Comparison of ENCODE assay signal across 8 mouse cellular contexts in the genomic region with DNA sequence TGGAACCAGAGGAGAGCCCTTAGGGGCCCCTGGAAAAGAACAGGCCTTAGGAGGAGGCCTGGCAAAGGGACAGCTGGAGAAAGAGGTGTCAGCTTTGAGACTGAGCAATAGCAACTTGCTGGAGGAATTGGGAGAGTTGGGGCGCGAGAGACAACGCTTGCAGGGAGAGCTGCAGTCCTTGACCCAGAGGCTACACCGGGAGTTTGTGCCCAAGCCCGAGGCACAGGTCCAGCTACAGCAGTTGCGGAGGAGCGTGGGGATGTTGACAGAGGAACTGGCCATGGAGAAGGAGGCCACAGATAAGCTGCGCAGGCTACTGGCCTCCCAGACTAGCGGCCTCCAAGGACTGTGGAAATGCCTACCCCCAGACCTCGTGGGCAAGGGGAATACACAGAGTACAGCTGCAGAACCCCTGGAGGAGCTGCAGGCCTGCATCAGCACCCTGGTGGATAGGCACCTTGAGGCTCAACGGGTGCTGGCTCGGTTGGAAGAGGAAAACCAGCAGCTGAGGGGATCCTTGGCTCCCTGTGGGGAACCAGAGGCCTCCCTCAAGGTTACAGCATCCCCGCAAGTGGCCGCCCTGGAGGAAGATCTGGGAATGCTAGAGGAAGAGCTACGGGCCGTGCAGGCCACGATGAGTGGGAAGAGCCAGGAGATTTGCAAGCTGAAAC. TPM values are rescaled to one million over a fixed set of nuclear protein-coding genes. Genes with fewer than 3 reads are reported as not detected.
DNase-seq lines count a peak whose midpoint lies in the region; ATAC-seq lines count a peak whose summit lies in the region.

No protein-coding gene starts in this region.

- no peak overlapping the region for H3K27ac ChIP-seq in heart, embryonic 15.5 days
- H3K27ac ChIP-seq in midbrain, embryonic 11.5 days (ENCODE audit: low read depth, low read length), result no peak overlapping the region

- H3K4me2 ChIP-seq in heart, embryonic 15.5 days, result peak overlapping the region; percentile 60
- H3K4me2 ChIP-seq in midbrain, embryonic 11.5 days, result peak overlapping the region; percentile 22; the same call in 1 of the 2 replicates

- no peak for ATAC-seq in heart, embryonic 15.5 days (replicated peaks; ENCODE audit: insufficient number of reproducible peaks, insufficient read depth, low FRiP score, low read depth)
- no peak for ATAC-seq in midbrain, embryonic 11.5 days (ENCODE audit: low FRiP score)

- H3K9ac ChIP-seq in heart, embryonic 15.5 days, result 0 out of 2 replicates have a peak overlapping the region, but pooled peaks have one; percentile 20
- no peak overlapping the region for H3K9ac ChIP-seq in midbrain, embryonic 11.5 days (ENCODE audit: low read length)

- DNase-seq in heart, adult 11 months, result peak; percentile 93
- no peak for DNase-seq in heart, adult 9 months (ENCODE audit: low spot score in 2 of 2)
- peak; percentile 58 for DNase-seq in adipocyte (ENCODE audit: low spot score)
- DNase-seq in midbrain, embryonic 11.5 days (ENCODE audit: low spot score, missing footprints), result no peak
- DNase-seq in thymus, postnatal 14 days, result no peak
- DNase-seq in spleen, postnatal 36 days (ENCODE audit: low spot score in 2 of 2), result no peak
- DNase-seq in frontal cortex, postnatal 14 days (ENCODE audit: low spot score in 2 of 2), result no peak

- 39% methylated on average over 17 of the region's 17 CpGs for WGBS in heart, embryonic 15.5 days
- WGBS in midbrain, embryonic 11.5 days, result 62% methylated on average over 17 of the region's 17 CpGs

- H3K36me3 ChIP-seq in heart, embryonic 15.5 days, result no peaks in the 10 kb centered on the region
- no peaks in the 10 kb centered on the region for H3K36me3 ChIP-seq in midbrain, embryonic 11.5 days (ENCODE audit: control insufficient read depth, insufficient read depth, low read length)

- peaks cover 8% of the 10 kb centered on the region for H3K4me1 ChIP-seq in heart, embryonic 15.5 days (replicated peaks)
- H3K4me1 ChIP-seq in midbrain, embryonic 11.5 days (ENCODE audit: control insufficient read depth, insufficient read depth, low read length), result no peaks in the 10 kb centered on the region

- peak overlapping the region; percentile 38 for H3K4me3 ChIP-seq in heart, embryonic 15.5 days
- no peak overlapping the region for H3K4me3 ChIP-seq in midbrain, embryonic 11.5 days (ENCODE audit: low read depth, low read length)

- peaks cover 46% of the 10 kb centered on the region for H3K27me3 ChIP-seq in heart, embryonic 15.5 days
- peaks cover 4% of the 10 kb centered on the region; the same call in 1 of the 2 replicates for H3K27me3 ChIP-seq in midbrain, embryonic 11.5 days (ENCODE audit: control insufficient read depth, insufficient read depth, low read length)

- no peaks in the 10 kb centered on the region for H3K9me3 ChIP-seq in heart, embryonic 15.5 days (replicated peaks)
- no peaks in the 10 kb centered on the region for H3K9me3 ChIP-seq in midbrain, embryonic 11.5 days (ENCODE audit: control insufficient read depth, low read length)

RNA-seq across cellular contexts. Expression of a gene that starts 11.9 kb away (rescaled TPM):
- polyA plus RNA-seq in heart, embryonic 15.5 days (2015; fragmentation: Nextera tagmentation; extraction: Ambion mirVana), result 33.2 and 43.7 TPM in 2 replicates
- polyA plus RNA-seq in midbrain, embryonic 11.5 days (2014; fragmentation: Nextera tagmentation; extraction: Ambion mirVana), result 26.8 and 29.2 TPM in 2 replicates

RNA-seq across cellular contexts. Expression of a gene that starts 14.4 kb away (rescaled TPM):
- 0.31 and 0.56 TPM in 2 replicates for polyA plus RNA-seq in heart, embryonic 15.5 days (2015; fragmentation: Nextera tagmentation; extraction: Ambion mirVana)
- 0.10 and 0.19 TPM in 2 replicates for polyA plus RNA-seq in midbrain, embryonic 11.5 days (2014; fragmentation: Nextera tagmentation; extraction: Ambion mirVana)

RNA-seq across cellular contexts. Expression of a gene that starts 24.1 kb away (rescaled TPM):
- 6.6 and 7.0 TPM in 2 replicates for polyA plus RNA-seq in heart, embryonic 15.5 days (2015; fragmentation: Nextera tagmentation; extraction: Ambion mirVana)
- polyA plus RNA-seq in midbrain, embryonic 11.5 days (2014; fragmentation: Nextera tagmentation; extraction: Ambion mirVana), result 14.4 and 16.3 TPM in 2 replicates

RNA-seq across cellular contexts. Expression of a gene that starts 38.9 kb away (rescaled TPM):
- polyA plus RNA-seq in heart, embryonic 15.5 days (2015; fragmentation: Nextera tagmentation; extraction: Ambion mirVana), result 1.00 and 1.2 TPM in 2 replicates
- polyA plus RNA-seq in midbrain, embryonic 11.5 days (2014; fragmentation: Nextera tagmentation; extraction: Ambion mirVana), result 0.33 and 0.52 TPM in 2 replicates

RNA-seq across cellular contexts. Expression of a gene that starts 43.1 kb away (rescaled TPM):
- 23.6 and 28.6 TPM in 2 replicates for polyA plus RNA-seq in heart, embryonic 15.5 days (2015; fragmentation: Nextera tagmentation; extraction: Ambion mirVana)
- polyA plus RNA-seq in midbrain, embryonic 11.5 days (2014; fragmentation: Nextera tagmentation; extraction: Ambion mirVana), result 35.7 and 41.6 TPM in 2 replicates

Comparison
In these comparisons a context has a peak if more than half of its experiments do, and no peak if none do; other contexts are left out.
1. DNase-seq: peak in heart, adult 11 months (single experiment) and adipocyte (single experiment); none in heart, adult 9 months (0 of 2), midbrain, embryonic 11.5 days (single experiment), thymus, postnatal 14 days (single experiment), spleen, postnatal 36 days (0 of 2) and frontal cortex, postnatal 14 days (0 of 2).